Mouse (Mus musculus) heart, embryonic 13.5 days (tissue): Measurements from ENCODE around the gene Tmem267. TPM values are rescaled to one million over a fixed set of nuclear protein-coding genes. Genes with fewer than 3 reads are reported as not detected.
A peak's percentile ranks its signal among the peaks of the same experiment; 100 is the strongest.
"Not testable (repeated sequence)": the region's sequence is repeated elsewhere in the genome, so short reads cannot be mapped to it uniquely, and the experiment has no call there.

ENCODE experiments used
- ATAC-seq: fragments of 200-750 bp; cut with Nextera tagmentation; 2 replicates; pipeline ENCODE4 v1.8.0; 2017; ENCODE audit warnings: moderate TSS enrichment; ENCODE audit not compliant: insufficient number of reproducible peaks, low FRiP score, low TSS enrichment; ENCODE audit errors: extremely low read depth
- H3K27ac ChIP-seq: fragments of 300-500 bp; sonication (generic); replicated peaks from 2 replicates; pipeline ENCODE4 v1.5.1; 2015; ENCODE audit warnings: moderate library complexity, mild to moderate bottlenecking, inconsistent platforms
- H3K27me3 ChIP-seq: fragments of 300-500 bp; sonication (generic); replicated peaks from 2 replicates; pipeline ENCODE4 v1.6.1; 2015; ENCODE audit warnings: mild to moderate bottlenecking, inconsistent platforms
- H3K36me3 ChIP-seq: fragments of 300-500 bp; sonication (generic); 2 replicates; pipeline ENCODE4 v1.6.1; 2015; ENCODE audit warnings: mild to moderate bottlenecking, inconsistent platforms
- H3K4me1 ChIP-seq: fragments of 300-500 bp; sonication (generic); 2 replicates; pipeline ENCODE4 v1.6.1; 2015; ENCODE audit warnings: inconsistent platforms
- H3K4me2 ChIP-seq: fragments of 300-500 bp; sonication (generic); 2 replicates; pipeline ENCODE4 v1.6.1; 2015; ENCODE audit warnings: inconsistent platforms, mild to moderate bottlenecking, moderate library complexity
- H3K4me3 ChIP-seq: fragments of 300-500 bp; sonication (generic); 2 replicates; pipeline ENCODE4 v1.5.1; 2015; ENCODE audit warnings: moderate library complexity, mild to moderate bottlenecking, inconsistent platforms
- H3K9ac ChIP-seq: fragments of 300-500 bp; sonication (generic); 2 replicates; pipeline ENCODE4 v1.6.1; 2015; ENCODE audit warnings: inconsistent platforms, mild to moderate bottlenecking, moderate library complexity
- H3K9me3 ChIP-seq: fragments of 300-500 bp; sonication (generic); 2 replicates; pipeline ENCODE4 v1.6.1; 2016; ENCODE audit warnings: inconsistent platforms
- WGBS: fragments of 180-500 bp; shearing (Covaris S2); methylation state at CpG from one replicate; pipeline ENCODE4 v1.1.7; 2015; ENCODE audit warnings: mixed read lengths; 5-methylcytosine and 5-hydroxymethylcytosine counted together
- polyA plus RNA-seq: library from polyadenylated mRNA; unstranded; fragments of >200 nt; fragmentation: Nextera tagmentation; extraction: Ambion mirVana; gene quantifications from 2 replicates; pipeline ENCODE4 v1.2.1, GENCODE M21; 2015

Gene Tmem267
- 0.74 and 0.97 TPM in 2 replicates for polyA plus RNA-seq

DNA sequence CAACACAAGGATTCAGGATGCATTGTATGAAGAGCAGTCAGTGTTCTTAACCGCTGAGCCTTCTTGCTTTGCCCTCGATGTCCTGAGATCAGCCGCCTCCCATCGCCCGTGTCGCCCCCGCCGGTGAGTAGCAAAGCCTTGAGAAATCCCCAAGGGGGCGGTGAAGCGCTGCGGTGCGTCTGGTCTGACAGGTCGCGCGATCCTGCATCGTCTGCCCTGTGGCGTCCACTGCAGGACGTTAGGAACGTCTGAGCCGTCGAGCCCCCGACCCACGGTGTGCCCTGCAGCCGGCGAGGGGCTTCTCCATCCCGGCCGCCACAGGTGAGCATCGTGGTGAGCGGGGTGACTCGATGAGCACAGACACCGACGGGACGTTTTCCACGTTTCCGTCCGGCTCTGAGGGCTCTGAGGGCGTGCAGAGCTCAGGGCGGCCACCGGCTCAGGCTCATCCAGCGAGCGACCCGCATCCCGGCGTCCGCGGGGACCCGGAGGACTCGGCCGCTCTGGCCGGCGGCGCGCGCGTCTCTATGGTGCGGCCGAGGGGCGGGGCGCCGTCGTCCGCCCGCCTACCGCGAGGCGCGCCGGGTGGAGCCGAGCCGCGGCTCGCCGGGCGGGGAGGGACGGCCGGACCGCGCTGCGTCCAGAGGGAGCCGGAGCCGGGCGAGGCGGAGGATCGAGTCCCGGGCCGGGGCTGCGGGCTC lies at the start of gene Tmem267, which contains the start of gene 3110070M22Rik:
TSS of gene Tmem267 (plus strand) at position 160 of the 701 bp plus-strand sequence.
TSS of gene 3110070M22Rik (minus strand) at position 504 of the 701 bp plus-strand sequence.
- peak within 1 kb of the TSS; percentile 52 for H3K4me2 ChIP-seq
- H3K4me1 ChIP-seq = no peaks in the 10 kb centered on the region
- peak within 1 kb of the TSS; percentile 1; the same call in 1 of the 2 replicates for H3K27ac ChIP-seq
- peak within 1 kb of the TSS; percentile 37 for H3K9ac ChIP-seq
- H3K36me3 ChIP-seq = peaks cover 39% of the 10 kb centered on the region
- peaks cover 19% of the 10 kb centered on the region for H3K9me3 ChIP-seq
- H3K4me3 ChIP-seq = no peak within 1 kb of the TSS
- no peaks in the 10 kb centered on the region for H3K27me3 ChIP-seq
- ATAC-seq = no peak
- WGBS = 71% methylated on average over 87 of the region's 87 CpGs

DNA sequence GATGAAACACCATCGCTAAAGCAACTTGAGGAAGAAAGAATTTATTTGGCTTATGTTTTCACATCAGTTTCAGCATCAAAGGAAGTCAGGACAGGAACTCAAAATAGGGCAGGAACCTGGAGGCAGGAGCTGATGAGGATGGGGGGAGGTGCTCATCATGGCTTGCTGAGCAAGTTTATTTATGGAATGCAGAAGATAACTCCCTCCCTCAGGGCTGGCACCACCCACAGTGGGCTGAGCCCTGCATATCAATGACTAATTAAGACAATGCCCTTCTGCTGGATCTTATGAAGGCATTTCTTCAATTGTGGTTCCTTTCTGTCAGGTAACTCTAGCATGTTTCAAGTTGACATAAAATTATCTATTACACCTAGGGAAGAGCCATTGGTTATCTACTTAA lies 45.6 kb upstream of the Tmem267 start:
- ATAC-seq = no peak
- peaks cover 78% of the 10 kb centered on the region for H3K36me3 ChIP-seq
- H3K9me3 ChIP-seq = no peaks in the 10 kb centered on the region
- no peaks in the 10 kb centered on the region for H3K27me3 ChIP-seq
- WGBS = 85% methylated on average over 1 of the region's 1 CpGs
- H3K4me2 ChIP-seq = no peak overlapping the region
- no peak overlapping the region for H3K4me3 ChIP-seq
- H3K27ac ChIP-seq = no peak overlapping the region
- peaks cover 4% of the 10 kb centered on the region; the same call in 1 of the 2 replicates for H3K4me1 ChIP-seq
- no peak overlapping the region for H3K9ac ChIP-seq

DNA sequence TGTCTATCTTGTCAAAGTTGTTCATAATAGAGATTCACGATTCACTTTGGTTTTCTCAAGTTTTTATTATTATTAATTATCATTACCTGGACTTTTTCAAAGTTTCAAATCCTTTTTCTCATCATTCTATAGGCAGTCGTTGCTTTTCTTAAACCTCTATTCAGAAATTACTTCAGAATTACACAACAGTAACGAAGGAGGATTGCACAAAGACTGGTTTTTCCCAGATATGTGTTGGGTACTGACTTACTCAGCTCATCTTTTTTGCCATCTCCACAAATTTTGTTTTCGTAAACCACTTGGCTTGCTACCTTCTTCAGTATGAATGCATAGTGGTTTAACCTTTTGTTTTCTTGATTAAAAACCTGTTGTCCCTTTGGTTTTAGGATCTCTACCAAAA lies 34.3 kb upstream of the Tmem267 start:
- no peaks in the 10 kb centered on the region for H3K27me3 ChIP-seq
- ATAC-seq = no peak
- H3K4me1 ChIP-seq = no peaks in the 10 kb centered on the region
- no peak overlapping the region for H3K9ac ChIP-seq
- no peak overlapping the region for H3K4me2 ChIP-seq
- no peak overlapping the region for H3K4me3 ChIP-seq
- H3K36me3 ChIP-seq = peaks cover 71% of the 10 kb centered on the region
- WGBS = 90% methylated on average over 4 of the region's 4 CpGs
- H3K9me3 ChIP-seq = no peaks in the 10 kb centered on the region
- H3K27ac ChIP-seq = no peak overlapping the region

DNA sequence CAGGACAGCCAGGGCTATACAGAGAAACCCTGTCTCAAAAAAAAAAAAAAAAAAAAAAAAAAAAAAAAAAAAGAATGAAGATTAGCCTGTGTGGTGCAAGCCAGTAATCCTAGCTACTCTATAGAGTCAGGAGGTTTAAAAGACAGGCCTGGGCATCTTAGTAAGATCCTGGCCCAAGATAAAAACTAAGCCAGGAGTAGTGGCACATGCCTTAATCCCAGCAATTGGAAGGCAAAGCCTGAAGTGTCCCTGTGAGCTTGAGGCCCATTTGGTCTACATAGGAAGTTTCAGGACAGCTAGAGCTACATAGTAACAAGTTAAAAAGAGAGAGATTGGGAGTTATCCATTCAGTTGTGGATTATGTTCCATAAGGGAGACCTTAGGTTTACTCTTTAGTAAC lies 32.8 kb upstream of the Tmem267 start:
- Histone ChIP-seq H3K9me3 (no peaks in the 10 kb centered on the region), H3K4me3 (no peak overlapping the region), H3K27me3 (no peaks in the 10 kb centered on the region), H3K36me3 (peaks cover 72% of the 10 kb centered on the region), H3K4me2 (no peak overlapping the region), H3K9ac (no peak overlapping the region), H3K4me1 (no peaks in the 10 kb centered on the region), H3K27ac (no peak overlapping the region)
- no peak for ATAC-seq

DNA sequence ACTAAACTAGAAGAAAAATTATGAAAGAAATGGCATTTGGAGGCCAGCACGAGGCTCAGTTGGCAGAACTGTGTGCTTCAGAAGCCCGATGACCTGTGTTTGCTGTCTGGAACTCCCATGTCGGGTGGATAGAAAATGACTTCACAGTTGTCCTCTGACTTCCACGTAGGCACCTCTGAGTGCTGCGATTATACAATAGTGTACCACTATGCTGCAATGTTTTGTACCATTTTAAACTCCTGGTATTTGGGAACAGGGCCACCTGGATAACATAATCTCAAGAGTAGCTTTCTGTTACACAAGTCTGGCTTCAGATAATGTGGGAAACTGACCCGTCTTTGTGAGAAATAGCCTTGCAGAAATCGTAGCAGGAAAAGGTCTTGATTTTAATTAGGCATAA lies 31.5 kb upstream of the Tmem267 start:
- Histone ChIP-seq H3K9ac (no peak overlapping the region), H3K27me3 (no peaks in the 10 kb centered on the region), H3K9me3 (no peaks in the 10 kb centered on the region), H3K27ac (no peak overlapping the region), H3K4me2 (no peak overlapping the region), H3K36me3 (peaks cover 60% of the 10 kb centered on the region), H3K4me1 (no peaks in the 10 kb centered on the region), H3K4me3 (no peak overlapping the region)
- no peak for ATAC-seq
- 84% methylated on average over 7 of the region's 7 CpGs for WGBS

DNA sequence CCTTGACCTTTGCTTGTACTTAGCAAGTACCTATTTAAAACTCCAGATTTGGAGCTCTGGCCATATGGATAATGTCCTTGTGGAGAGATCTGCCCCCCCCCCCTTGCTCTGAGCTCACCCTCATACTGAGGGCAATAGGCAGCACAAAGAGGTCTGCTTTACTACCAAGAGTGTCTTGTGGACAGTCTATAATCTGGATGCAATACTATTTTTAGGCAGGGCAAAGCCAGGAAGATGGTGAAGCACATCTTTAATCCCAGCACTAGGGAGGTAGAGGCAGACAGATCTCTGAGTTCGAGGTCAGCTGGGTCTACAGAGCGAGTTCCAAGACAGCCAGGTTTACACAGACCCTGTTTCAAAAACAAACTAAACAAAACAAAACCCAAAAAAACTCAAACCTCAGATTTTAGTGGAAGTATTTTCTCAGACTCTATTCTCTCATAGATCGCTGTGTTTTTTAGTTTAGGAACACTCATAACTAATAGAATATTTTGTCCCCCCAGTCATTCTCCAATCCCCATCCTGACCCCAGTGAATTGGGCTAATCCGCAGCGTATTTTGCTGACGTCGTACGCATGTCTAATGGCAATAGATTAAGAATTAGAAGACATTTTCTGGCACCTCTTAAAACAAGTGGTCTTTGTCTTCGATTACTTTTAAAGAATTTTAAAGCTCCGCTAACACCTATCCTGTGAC lies 25.8 kb upstream of the Tmem267 start:
- no peaks in the 10 kb centered on the region for H3K27me3 ChIP-seq
- H3K9me3 ChIP-seq = no peaks in the 10 kb centered on the region
- WGBS = 6% methylated on average over 10 of the region's 10 CpGs
- H3K9ac ChIP-seq = peak overlapping the region; percentile 93
- no peak for ATAC-seq
- peaks cover 36% of the 10 kb centered on the region for H3K36me3 ChIP-seq
- H3K4me3 ChIP-seq = peak overlapping the region; percentile 83
- peak overlapping the region; percentile 73 for H3K27ac ChIP-seq
- peaks cover 14% of the 10 kb centered on the region for H3K4me1 ChIP-seq
- H3K4me2 ChIP-seq = peak overlapping the region; percentile 82

DNA sequence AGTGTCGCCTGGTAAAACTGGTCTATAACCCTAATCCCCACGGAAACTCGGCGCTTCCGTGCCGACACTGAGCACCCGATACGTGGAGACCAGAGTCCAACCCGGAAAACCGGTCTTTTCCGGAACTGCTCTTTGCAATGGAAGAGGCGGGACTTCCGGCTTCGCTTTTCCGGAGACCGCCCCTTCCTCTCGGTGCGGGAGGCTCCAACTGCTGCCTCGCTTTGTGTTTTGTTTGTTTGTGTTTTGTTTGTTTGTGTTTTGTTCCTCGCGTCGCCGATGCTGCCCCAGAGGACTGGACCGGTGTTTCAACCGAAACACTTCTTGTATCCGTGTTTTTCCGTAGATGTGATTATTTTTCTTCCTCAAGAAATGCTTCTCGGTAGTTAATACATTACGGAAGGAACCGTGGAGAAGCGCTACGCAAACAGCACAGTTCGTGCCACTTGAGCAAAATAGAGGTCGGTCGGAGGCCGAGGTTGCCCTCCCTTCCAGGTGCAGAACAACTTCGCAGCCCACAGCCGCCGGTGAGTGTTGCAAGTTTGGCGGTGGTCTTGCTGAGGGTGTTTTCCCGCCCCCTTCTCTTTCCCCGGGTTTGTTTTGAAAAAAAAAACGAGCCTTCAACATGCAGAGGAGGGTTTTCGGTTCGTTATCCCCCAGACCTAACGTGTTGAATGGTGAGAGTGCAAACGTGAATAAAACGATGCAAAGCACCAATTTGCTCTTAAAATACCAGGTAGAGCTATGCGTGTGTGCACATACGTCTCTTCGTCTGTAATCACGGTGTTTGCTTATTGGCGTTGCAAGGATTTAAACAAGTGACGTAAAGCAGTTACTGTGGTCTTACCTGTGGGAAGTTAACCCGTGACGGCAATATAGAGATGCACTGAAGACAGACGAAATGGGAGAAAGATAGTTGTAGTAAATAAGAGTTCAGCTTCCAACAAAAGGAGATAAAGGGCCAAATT lies 25.0 kb upstream of the Tmem267 start, which contains the start of gene 4833420G17Rik:
TSS of gene 4833420G17Rik (plus strand) at position 173 of the 965 bp plus-strand sequence.
- peak within 1 kb of the TSS; percentile 83 for H3K4me3 ChIP-seq
- H3K4me2 ChIP-seq = peak within 1 kb of the TSS; percentile 82
- H3K4me1 ChIP-seq = peaks cover 14% of the 10 kb centered on the region
- WGBS = 6% methylated on average over 57 of the region's 57 CpGs
- H3K36me3 ChIP-seq = peaks cover 41% of the 10 kb centered on the region
- peak; percentile 75 for ATAC-seq
- no peaks in the 10 kb centered on the region for H3K9me3 ChIP-seq
- H3K9ac ChIP-seq = peak within 1 kb of the TSS; percentile 93
- H3K27ac ChIP-seq = peak within 1 kb of the TSS; percentile 73
- H3K27me3 ChIP-seq = no peaks in the 10 kb centered on the region

DNA sequence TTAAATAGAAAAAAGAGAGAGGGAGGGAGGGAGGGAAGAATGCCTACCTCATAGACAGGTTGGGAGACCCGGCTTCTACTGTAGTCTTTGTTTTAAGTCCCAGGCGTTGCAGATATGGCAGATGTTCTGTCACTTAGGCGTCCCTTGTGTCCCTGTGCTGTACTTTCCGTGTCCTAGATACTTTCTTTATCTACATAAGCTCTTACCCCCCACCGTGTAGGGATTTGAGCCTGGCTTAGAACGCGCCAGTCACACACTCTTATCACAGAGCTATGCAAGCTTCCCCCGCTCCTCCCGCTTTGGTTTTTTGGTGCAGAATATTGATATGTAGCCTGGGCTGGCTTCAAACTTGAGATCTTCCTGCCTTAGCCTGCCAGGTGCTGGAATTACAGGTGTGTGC lies 11.2 kb upstream of the Tmem267 start:
- H3K27ac ChIP-seq = no peak overlapping the region
- no peaks in the 10 kb centered on the region for H3K4me1 ChIP-seq
- peaks cover 90% of the 10 kb centered on the region for H3K36me3 ChIP-seq
- no peak overlapping the region for H3K4me2 ChIP-seq
- no peak overlapping the region for H3K4me3 ChIP-seq
- no peaks in the 10 kb centered on the region for H3K27me3 ChIP-seq
- no peaks in the 10 kb centered on the region for H3K9me3 ChIP-seq
- no peak overlapping the region for H3K9ac ChIP-seq
- 50% methylated on average over 9 of the region's 9 CpGs for WGBS
- ATAC-seq = no peak

DNA sequence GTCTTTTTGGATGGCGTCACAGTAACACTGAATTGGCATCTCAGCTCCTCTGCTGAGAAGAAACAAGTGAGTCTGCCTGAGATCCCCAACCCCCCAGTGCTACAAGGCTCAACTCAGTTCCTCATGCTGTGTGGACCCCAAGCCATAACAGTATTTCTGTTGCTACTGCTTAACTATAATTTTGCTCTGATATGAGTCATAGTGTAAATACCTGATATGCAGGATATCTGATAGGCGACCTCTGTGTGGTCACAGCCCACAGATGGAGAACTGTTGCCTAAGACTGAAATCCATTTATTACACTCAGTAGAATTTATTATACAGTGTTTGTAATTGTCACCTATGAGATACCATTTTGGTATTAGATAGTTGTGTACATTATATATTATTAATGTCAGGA lies 10.1 kb upstream of the Tmem267 start:
- peaks cover 87% of the 10 kb centered on the region for H3K36me3 ChIP-seq

DNA sequence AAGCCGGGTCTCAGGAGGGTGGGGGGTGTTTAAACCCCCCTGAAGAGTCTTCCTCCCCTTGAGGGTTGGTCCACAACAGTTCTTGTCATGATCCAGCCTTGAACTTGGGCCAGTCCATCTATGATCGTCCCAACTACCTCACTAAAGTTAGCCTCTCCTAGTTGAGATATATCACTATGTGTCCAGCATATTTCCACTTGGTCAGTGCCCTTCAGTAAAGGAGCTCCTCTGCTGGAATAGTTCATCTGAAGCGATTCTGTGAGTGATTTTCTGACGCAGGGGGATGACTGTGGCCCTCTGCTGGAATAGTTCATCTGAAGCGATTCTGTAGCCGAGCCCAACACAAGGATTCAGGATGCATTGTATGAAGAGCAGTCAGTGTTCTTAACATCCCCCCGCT lies 485 bp upstream of the Tmem267 start:
- no peak overlapping the region for H3K27ac ChIP-seq
- peak overlapping the region; percentile 52 for H3K4me2 ChIP-seq
- ATAC-seq = no peak
- 61% methylated on average over 7 of the region's 7 CpGs for WGBS
- no peaks in the 10 kb centered on the region for H3K4me1 ChIP-seq
- H3K9ac ChIP-seq = no peak overlapping the region
- H3K9me3 ChIP-seq = peaks cover 19% of the 10 kb centered on the region
- peaks cover 45% of the 10 kb centered on the region for H3K36me3 ChIP-seq
- no peak overlapping the region for H3K4me3 ChIP-seq
- no peaks in the 10 kb centered on the region for H3K27me3 ChIP-seq

More for the DNA sequence above, 10.1 kb upstream of the Tmem267 start:
- Histone ChIP-seq H3K27ac (no peak overlapping the region), H3K9me3 (no peaks in the 10 kb centered on the region), H3K9ac (no peak overlapping the region), H3K4me1 (no peaks in the 10 kb centered on the region), H3K27me3 (no peaks in the 10 kb centered on the region), H3K4me3 (no peak overlapping the region), H3K4me2 (no peak overlapping the region)
- 82% methylated on average over 2 of the region's 2 CpGs for WGBS
- no peak for ATAC-seq

DNA sequence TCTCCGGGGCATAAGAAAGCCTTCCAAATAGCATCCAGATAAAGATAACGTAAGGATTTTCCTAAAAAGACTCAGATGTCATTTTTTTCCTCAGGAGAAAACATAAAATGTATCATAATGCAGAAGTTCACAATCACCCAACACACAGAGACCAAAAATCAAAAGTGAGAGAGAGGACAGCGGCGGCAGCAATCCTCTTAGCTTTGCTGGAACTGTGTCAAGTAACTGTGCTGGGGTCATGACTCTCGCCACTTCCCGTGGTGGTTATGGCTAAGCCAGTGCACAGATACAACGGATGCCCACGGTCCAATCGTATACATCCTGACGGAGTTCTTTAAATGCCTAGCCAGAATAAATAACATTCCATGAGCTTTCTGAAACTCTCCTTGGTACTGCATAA lies 4.2 kb downstream of the Tmem267 start:
- H3K27me3 ChIP-seq, ATAC-seq, H3K9ac ChIP-seq, H3K27ac ChIP-seq, H3K4me2 ChIP-seq, H3K36me3 ChIP-seq, H3K4me3 ChIP-seq, H3K4me1 ChIP-seq: not testable (repeated sequence)
- H3K9me3 ChIP-seq = peaks cover 24% of the 10 kb centered on the region
- 83% methylated on average over 10 of the region's 10 CpGs for WGBS
